Mouse (Mus musculus): ENCODE data around the gene Tspan18. TPM values are rescaled to one million over a fixed set of nuclear protein-coding genes. Genes with fewer than 3 reads are reported as not detected.

Tspan18 gene
- polyA plus RNA-seq, 1 experiment from 2014 or later = 41.8 TPM

DNA sequence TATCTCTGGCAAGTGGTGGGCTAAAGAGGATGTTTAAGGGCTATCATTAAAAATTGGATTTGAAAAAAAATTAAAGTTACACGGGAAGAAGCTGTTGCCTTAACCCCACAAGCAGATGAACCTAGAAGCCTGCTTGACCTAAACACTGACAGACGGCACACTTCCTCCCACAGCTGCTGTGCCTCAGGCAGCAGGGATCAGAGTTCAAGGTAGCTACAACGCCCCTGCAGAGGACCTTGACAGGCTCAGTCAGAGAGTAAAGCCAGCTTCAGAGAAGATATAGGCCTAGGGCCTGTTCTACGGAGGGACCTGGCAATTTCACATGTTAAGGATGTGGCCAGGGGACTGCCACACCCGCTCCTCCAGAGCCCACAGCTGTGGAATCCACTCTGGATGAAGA, 161.8 kb downstream of the Tspan18 start:
- Histone ChIP-seq H3K9ac (no peak overlapping the region), H3K4me3 (no peak overlapping the region), H3K9me3 (no peaks in the 10 kb centered on the region), H3K27me3 (no peaks in the 10 kb centered on the region), H3K4me2 (no peak overlapping the region), H3K36me3 (no peaks in the 10 kb centered on the region), H3K4me1 (replicated peaks) (peaks cover 71% of the 10 kb centered on the region), H3K27ac (replicated peaks) (no peak overlapping the region)
- ATAC-seq (ENCODE audit: low read depth) = no peak
- 48% methylated on average over 5 of the region's 5 CpGs for WGBS

DNA sequence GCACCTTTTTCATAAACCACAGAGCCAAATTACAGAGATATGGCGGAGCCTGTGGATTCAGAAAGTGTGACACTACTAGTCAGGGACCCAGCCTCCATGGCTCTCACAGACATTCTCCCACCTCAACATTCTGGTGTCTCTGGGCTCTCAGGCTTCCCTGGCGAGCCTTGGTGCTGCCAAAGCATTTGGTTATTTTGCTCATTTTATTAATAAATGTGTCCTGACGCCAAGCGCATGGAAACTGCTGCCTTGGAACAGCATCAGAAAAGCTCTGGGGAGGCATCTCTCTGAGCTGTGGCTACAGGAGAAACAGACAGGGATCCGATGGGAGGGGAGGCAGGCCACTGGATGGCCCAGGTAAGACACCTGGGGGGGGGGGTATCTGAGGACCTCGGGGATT, 162.4 kb downstream of the Tspan18 start:
- H3K9me3 ChIP-seq = no peaks in the 10 kb centered on the region
- no peaks in the 10 kb centered on the region for H3K27me3 ChIP-seq
- no peak overlapping the region for H3K4me2 ChIP-seq
- H3K27ac ChIP-seq (replicated peaks) = 0 out of 2 replicates have a peak overlapping the region, but pooled peaks have one; percentile 75
- WGBS = 76% methylated on average over 6 of the region's 6 CpGs
- no peaks in the 10 kb centered on the region for H3K36me3 ChIP-seq
- peaks cover 66% of the 10 kb centered on the region for H3K4me1 ChIP-seq (replicated peaks)
- H3K4me3 ChIP-seq = no peak overlapping the region
- H3K9ac ChIP-seq = no peak overlapping the region
- no peak for ATAC-seq (ENCODE audit: low read depth)

DNA sequence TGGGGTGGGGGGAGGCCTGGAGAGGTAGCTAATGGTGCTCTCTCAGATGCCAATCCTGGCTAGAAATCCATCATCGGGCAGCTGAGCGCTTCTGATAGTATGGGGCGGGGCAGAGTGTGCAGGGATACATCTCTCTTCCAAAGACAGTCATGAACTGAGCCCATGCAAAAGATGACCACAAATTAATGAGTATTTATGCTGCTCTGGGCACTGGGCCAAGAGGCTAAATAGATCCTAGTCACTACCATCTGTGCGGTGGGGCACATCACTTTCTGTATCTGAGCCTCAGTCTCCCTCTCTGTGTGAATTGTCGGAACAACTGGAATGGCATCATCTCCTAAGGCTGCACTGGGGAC, 163.5 kb downstream of the Tspan18 start:
- peaks cover 64% of the 10 kb centered on the region for H3K4me1 ChIP-seq (replicated peaks)
- no peaks in the 10 kb centered on the region for H3K27me3 ChIP-seq
- no peaks in the 10 kb centered on the region for H3K36me3 ChIP-seq
- no peak overlapping the region for H3K9ac ChIP-seq
- H3K9me3 ChIP-seq = no peaks in the 10 kb centered on the region
- H3K4me3 ChIP-seq = no peak overlapping the region
- H3K27ac ChIP-seq (replicated peaks) = peak overlapping the region; percentile 75
- 48% methylated on average over 5 of the region's 5 CpGs for WGBS
- ATAC-seq (ENCODE audit: low read depth) = 0 out of 2 replicates have a peak, but pooled peaks have one; percentile 36
- no peak overlapping the region for H3K4me2 ChIP-seq

DNA sequence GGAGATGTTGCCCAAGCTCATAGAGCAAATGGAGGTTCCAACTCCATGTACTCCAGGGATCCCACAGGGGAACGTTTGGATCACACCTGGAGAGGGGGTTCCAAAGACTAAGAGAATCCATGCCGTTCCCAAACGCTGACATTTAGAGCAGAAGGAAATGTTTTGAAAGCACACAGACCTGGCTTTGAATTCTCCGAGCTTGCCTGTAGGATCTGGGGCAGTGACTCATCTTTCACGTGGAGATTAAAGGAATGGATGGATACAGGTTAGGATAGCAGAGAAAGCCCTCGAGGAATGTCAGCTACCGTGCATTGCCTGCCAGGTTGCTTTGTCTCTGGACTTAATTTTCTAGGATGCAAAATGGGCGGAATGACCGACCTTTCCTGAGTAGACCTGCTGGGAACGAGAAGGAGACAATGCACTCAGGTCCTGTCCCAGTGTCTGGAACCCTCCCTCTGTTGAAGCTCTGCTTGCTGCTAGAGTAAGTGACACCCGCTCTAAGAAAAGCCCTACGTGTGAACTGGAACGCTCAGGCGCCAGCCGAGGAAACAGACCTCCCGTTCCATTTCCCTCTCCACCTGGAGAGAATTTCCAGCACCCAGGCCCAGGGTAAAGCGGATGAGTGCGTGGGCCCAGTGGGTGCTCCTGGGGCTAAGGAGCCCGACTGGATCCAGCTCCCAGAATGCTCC, 164.0 kb downstream of the Tspan18 start:
- ATAC-seq (ENCODE audit: low read depth) = peak; percentile 46; the same call in 1 of the 2 replicates
- Histone ChIP-seq H3K9ac (no peak overlapping the region), H3K4me2 (no peak overlapping the region), H3K27me3 (no peaks in the 10 kb centered on the region), H3K27ac (replicated peaks) (peak overlapping the region; percentile 75), H3K9me3 (no peaks in the 10 kb centered on the region), H3K4me1 (replicated peaks) (peaks cover 59% of the 10 kb centered on the region), H3K36me3 (no peaks in the 10 kb centered on the region), H3K4me3 (no peak overlapping the region)
- 74% methylated on average over 19 of the region's 19 CpGs for WGBS

DNA sequence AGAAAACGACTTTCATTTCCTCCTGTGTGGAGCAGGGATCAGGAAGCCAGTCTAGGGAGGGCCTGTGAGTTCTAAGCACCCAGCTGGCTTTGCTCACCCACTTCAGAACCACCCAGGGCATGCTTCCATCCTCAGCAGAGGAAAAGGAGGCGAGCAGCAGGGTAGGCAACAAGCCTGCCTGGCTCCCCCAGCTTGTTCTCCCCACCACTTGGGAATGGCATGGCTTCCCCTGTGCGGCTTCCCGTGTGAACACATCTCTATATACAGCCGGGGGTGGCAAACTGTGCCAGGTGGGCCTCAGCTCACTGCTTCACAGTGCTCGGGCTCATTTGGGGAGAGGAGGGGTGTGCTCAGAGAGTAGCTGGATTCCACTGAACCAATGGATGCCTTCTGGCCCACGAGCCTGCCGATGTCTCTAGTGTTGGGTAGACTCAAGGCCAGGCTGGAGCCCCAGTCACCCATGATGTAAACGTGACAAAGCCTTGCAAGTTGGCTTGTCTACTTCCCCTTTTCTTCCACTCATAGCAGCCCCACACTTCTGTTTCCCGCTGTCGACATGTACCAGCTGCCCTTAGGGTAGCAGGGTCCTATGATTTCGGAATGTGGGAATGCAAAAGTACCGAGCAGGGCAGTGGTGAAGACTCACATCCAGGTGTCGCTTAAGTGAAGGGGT, 167.4 kb downstream of the Tspan18 start:
- Histone ChIP-seq H3K9ac (no peak overlapping the region), H3K36me3 (no peaks in the 10 kb centered on the region), H3K4me3 (no peak overlapping the region), H3K27ac (replicated peaks) (no peak overlapping the region), H3K27me3 (no peaks in the 10 kb centered on the region), H3K4me1 (replicated peaks) (peaks cover 38% of the 10 kb centered on the region), H3K9me3 (no peaks in the 10 kb centered on the region), H3K4me2 (no peak overlapping the region)
- no peak for ATAC-seq (ENCODE audit: low read depth)
- WGBS = 84% methylated on average over 14 of the region's 14 CpGs

DNA sequence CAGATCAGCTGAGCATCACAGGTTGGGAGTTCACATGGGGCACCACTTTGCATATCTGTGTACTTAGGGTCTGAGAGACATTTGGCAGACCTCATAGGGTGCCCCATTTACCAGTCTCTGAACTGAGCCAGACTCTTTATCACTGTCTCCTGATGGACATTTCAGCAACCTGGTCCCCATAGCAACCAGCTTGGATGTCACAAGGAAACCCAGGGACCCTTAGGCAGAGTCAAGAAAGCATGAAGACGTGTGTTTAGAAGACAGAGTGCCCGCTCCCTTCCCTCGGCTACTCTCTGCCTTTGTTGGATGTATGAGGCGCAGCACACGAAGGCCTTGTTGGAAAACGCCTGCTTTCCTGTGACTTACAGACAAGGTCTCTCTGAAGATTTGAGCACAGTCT, 168.0 kb downstream of the Tspan18 start:
- no peak for ATAC-seq (ENCODE audit: low read depth)

DNA sequence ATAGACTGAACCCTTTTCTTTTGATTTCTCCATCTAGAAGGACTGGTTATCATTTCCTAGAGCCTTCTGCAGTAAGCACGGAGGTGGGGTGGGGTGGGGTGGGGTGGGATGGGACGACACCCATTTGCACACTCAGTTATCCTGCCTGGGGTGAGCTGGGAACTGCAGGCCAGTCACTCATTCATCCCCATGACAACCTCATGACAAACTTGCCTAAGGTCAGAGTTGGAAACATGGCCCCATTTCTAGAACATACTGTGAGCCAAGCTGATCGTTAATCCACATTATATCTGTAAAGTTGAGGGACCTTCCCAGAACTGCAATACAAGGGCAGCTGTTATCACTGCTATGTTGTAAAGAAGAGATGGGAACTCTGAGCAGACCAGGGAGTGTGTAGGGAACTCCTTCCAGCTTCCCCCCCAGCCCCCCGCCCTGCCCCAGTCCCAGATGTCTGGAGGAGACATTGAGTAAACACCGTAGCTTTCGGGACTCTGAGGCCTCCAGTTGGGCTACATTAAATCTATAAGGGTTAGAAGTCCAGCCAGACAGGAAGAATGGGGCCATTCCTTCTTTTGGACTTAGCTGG, 170.5 kb downstream of the Tspan18 start:
- H3K36me3 ChIP-seq = no peaks in the 10 kb centered on the region
- no peak for ATAC-seq (ENCODE audit: low read depth)
- H3K4me2 ChIP-seq = no peak overlapping the region
- no peaks in the 10 kb centered on the region for H3K9me3 ChIP-seq
- WGBS = 84% methylated on average over 6 of the region's 6 CpGs
- no peaks in the 10 kb centered on the region for H3K27me3 ChIP-seq
- no peak overlapping the region for H3K9ac ChIP-seq
- H3K4me1 ChIP-seq (replicated peaks) = peaks cover 28% of the 10 kb centered on the region
- no peak overlapping the region for H3K27ac ChIP-seq (replicated peaks)
- H3K4me3 ChIP-seq = no peak overlapping the region

More for the DNA sequence above, 168.0 kb downstream of the Tspan18 start:
- peaks cover 33% of the 10 kb centered on the region for H3K4me1 ChIP-seq (replicated peaks)
- H3K9me3 ChIP-seq = no peaks in the 10 kb centered on the region
- no peaks in the 10 kb centered on the region for H3K36me3 ChIP-seq
- H3K4me2 ChIP-seq = no peak overlapping the region
- H3K9ac ChIP-seq = no peak overlapping the region
- H3K4me3 ChIP-seq = no peak overlapping the region
- 68% methylated on average over 6 of the region's 6 CpGs for WGBS
- no peak overlapping the region for H3K27ac ChIP-seq (replicated peaks)
- H3K27me3 ChIP-seq = no peaks in the 10 kb centered on the region

DNA sequence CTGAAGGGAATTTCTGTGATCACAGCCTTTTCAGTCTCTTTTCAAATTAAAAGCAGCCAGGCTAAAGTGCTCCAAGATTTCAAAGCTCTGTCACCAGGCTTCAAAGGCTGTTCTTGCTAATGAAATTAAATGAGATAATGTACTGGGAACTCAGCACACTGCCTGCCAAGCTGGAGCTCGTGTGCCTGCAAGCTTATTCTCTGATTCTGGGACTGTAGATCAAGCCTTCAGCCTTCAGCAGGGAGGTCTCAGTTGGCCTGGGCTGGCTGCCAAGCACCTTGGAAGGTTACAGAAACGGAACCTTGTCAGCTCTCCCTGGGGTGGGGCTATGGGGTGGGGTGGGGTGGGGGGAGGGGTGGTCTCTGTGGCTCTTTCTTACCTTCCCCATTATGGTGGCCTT, 171.0 kb downstream of the Tspan18 start:
- ATAC-seq (ENCODE audit: low read depth) = no peak
- Histone ChIP-seq H3K9me3 (no peaks in the 10 kb centered on the region), H3K4me3 (no peak overlapping the region), H3K9ac (no peak overlapping the region), H3K27ac (replicated peaks) (no peak overlapping the region), H3K36me3 (no peaks in the 10 kb centered on the region), H3K27me3 (no peaks in the 10 kb centered on the region), H3K4me1 (replicated peaks) (peaks cover 28% of the 10 kb centered on the region), H3K4me2 (no peak overlapping the region)
- 25% methylated on average over 2 of the region's 2 CpGs for WGBS

DNA sequence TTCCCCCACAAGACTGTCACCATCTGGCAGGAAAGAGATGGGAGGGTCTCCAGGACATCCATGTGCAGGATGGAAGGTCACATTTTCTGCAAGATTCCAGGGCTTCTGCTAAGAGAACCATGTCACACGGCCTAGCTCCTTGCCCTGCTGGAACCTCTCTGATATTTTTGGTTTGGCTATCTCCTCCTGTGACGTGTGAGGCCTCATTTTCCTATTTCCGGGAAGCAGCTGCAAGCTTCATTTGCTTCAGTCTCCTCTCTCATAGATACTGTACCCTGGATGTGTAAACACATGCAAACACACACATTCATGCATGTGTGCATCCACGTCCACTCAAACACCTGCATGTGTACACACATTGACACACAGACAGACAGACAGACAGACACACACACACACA, 171.5 kb downstream of the Tspan18 start:
- ATAC-seq (ENCODE audit: low read depth) = no peak
- no peak overlapping the region for H3K4me2 ChIP-seq
- H3K27ac ChIP-seq (replicated peaks) = no peak overlapping the region
- no peaks in the 10 kb centered on the region for H3K27me3 ChIP-seq
- H3K9me3 ChIP-seq = no peaks in the 10 kb centered on the region
- H3K4me3 ChIP-seq = no peak overlapping the region
- no peak overlapping the region for H3K9ac ChIP-seq
- peaks cover 28% of the 10 kb centered on the region for H3K4me1 ChIP-seq (replicated peaks)
- no peaks in the 10 kb centered on the region for H3K36me3 ChIP-seq
- WGBS = 86% methylated on average over 4 of the region's 4 CpGs

DNA sequence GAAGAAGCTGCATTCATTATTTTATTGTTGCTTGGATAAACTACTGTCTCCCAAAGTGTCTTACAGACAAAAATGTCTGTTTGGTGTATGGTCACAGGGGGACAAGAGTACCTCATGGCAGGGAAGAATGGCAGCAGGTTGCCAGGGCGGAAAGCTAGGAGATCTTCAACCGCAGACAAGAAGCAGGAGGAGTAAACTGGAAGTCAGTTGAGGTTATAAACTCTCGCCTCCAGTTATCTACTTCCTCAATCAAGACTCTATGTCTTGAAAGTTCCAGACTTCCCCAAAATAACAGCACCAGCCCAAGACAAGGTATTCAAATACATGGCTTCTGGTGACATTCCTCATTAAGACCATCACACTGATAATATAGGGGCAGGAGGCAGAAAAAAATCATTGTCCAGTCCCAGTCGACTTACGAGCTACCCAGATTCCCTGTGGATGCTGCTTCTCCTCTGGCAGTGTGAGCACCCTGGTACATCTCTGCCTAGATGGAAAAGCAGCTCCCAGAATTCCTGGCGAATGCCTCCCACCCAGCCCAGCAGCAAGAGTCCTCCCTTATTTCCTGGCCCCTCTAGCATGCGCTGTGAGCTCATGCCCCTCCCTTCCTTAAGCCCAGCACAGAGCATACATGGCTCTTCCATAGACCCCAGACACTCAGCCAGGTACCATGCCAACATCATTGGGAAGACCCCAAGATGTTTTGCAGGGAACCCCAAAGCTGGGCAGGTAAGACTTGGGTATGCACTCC, 172.2 kb downstream of the Tspan18 start:
- H3K9ac ChIP-seq = no peak overlapping the region
- H3K4me2 ChIP-seq = no peak overlapping the region
- H3K27me3 ChIP-seq = no peaks in the 10 kb centered on the region
- WGBS = 85% methylated on average over 7 of the region's 7 CpGs
- no peak overlapping the region for H3K4me3 ChIP-seq
- H3K4me1 ChIP-seq (replicated peaks) = peaks cover 28% of the 10 kb centered on the region
- H3K27ac ChIP-seq (replicated peaks) = no peak overlapping the region
- no peaks in the 10 kb centered on the region for H3K36me3 ChIP-seq
- no peaks in the 10 kb centered on the region for H3K9me3 ChIP-seq
- ATAC-seq (ENCODE audit: low read depth) = no peak

DNA sequence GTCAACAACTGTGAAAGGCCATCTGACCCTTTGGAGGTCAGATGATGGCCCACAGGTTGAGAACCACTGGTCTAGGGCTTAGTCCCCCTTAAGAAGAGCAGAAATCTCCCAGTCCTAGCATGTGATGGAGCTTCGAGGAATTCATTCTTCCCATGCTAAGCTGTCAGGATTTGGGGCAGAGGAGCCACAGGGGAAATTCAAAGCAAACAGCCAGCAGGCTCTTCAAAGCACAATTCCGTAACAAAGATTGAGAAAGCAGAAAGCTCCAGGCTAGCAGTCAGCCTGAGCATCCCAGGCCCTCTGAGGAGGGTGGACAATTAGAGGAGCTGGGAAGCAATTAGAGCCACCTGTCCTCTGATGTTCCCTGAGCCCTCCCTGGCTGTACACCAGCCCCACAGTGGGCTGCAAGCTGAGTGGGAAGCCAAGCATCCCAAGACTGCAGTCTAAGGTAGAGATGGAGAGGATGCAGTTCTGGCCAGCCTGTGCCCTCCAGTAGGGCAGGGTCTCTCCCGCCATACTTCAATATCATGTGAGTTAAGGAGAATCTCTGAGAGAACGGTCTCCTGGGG, 173.8 kb downstream of the Tspan18 start:
- Histone ChIP-seq H3K4me1 (replicated peaks) (peaks cover 19% of the 10 kb centered on the region), H3K27ac (replicated peaks) (no peak overlapping the region), H3K36me3 (no peaks in the 10 kb centered on the region), H3K4me3 (no peak overlapping the region), H3K9me3 (no peaks in the 10 kb centered on the region), H3K9ac (no peak overlapping the region), H3K4me2 (no peak overlapping the region), H3K27me3 (no peaks in the 10 kb centered on the region)
- no peak for ATAC-seq (ENCODE audit: low read depth)
- whole genome bisulfite sequencing = 68% methylated on average over 4 of the region's 4 CpGs

Measured in neural tube, embryonic 13.5 days (tissue).